Mouse (Mus musculus): ENCODE measurements around the gene Otulin. TPM values are rescaled to one million over a fixed set of nuclear protein-coding genes. Genes with fewer than 3 reads are reported as not detected.

The Otulin gene
- polyA plus RNA-seq, 1 experiment from 2014 or later: 26.2 TPM

DNA sequence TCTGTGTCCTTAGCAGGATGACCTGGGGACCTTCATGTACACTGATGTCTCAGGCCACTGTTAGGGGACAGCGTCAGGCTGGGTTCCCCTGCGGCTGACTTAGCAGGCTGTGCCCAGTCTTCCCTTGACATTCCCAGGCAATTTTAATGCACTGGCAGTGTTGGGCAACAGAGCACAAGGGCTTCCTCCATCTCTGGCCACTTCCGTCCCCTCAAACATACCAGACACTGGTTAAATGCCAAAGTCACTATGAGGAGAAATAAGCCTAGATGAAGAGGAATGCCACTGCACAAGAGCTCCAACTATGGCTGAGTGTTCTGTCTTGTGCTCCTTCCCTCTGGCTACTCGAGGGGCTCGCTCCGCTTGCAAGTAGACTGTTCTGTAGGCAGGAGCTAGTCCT, 42.7 kb upstream of the Otulin start:
- TF ChIP-seq CTCF (IDR thresholded peaks at IDR 0.05): no peak
- TF ChIP-seq EP300 (IDR thresholded peaks at IDR 0.05): 0 out of 2 replicates have a peak, but pooled peaks have one; percentile 17

DNA sequence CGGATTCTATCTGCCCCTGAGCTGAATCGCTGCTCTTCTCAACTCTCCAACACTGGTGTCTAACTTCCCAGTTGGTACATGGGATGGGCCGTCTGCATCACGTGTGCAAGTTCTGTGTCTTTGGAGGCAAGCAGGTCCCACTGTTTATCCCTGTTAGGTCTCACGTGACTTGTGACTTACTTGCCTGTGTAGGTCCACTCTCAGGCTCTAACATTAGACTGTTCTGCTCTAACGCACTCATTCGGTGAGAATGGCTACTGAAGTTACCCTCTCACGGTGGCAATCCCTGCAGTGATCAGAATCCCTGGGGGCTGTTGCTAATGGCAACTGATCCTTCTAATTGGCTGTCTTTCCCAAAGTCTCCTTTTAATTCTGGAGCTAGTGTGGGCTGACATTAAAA, 41.8 kb upstream of the Otulin start:
- TF ChIP-seq EP300 (IDR thresholded peaks at IDR 0.05) (no peak), CTCF (IDR thresholded peaks at IDR 0.05) (no peak)
- 78% methylated on average over 8 of the region's 8 CpGs for WGBS
- no peak for DNase-seq (ENCODE audit: low spot score)

More for the DNA sequence above, 42.7 kb upstream of the Otulin start:
- no peaks in the 10 kb centered on the region for H3K36me3 ChIP-seq (ENCODE audit: insufficient read depth, low read length)
- WGBS: 60% methylated on average over 6 of the region's 6 CpGs
- H3K27ac ChIP-seq (ENCODE audit: low read length): peak overlapping the region; percentile 33
- H3K4me2 ChIP-seq (replicated peaks; ENCODE audit: low read depth, low read length): no peak overlapping the region
- ATAC-seq: peak; percentile 34
- H3K4me3 ChIP-seq (ENCODE audit: low read depth, low read length): no peak overlapping the region
- peak; percentile 73 for DNase-seq (ENCODE audit: low spot score)
- no peaks in the 10 kb centered on the region for H3K9me3 ChIP-seq (ENCODE audit: low read length)
- no peaks in the 10 kb centered on the region for H3K27me3 ChIP-seq (replicated peaks; ENCODE audit: insufficient read depth, low read length)
- H3K4me1 ChIP-seq (ENCODE audit: insufficient read depth, low read depth, low read length): peaks cover 10% of the 10 kb centered on the region; the same call in 1 of the 2 replicates
- no peak overlapping the region for H3K9ac ChIP-seq (replicated peaks; ENCODE audit: low read depth)

DNA sequence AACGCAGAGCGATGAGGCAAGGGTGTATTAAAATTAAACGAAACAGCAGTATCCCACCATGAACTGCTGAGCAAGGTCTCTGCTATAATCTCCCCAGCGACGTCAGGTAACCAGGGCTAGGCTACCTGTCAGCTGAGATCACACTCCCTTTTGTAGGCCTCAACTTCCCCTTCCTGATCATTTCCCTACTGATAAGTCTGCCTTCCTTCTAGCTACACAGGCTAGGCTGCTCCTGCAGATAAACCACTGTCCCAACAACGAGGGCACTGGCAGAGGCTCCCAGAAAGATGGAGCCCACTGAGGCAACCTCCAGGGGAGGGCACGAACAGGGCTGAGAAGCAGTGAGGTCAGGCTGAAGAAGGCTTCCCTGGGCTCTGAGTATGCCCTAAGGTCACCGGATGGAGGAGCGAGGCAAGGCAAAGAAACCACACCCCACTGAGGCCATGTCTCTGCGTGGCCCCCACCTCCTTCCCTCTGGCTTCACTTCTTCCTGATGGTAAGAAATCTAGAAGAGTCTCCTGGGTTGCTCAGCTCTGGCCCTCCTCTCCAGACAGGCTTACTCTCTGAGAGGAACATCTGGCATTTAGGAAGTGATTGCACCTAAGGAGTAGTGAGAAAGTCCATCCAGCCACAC, 41.2 kb upstream of the Otulin start:
- ATAC-seq (no peak), DNase-seq (ENCODE audit: low spot score) (no peak)
- no peak overlapping the region for H3K4me3 ChIP-seq (ENCODE audit: low read depth, low read length)
- no peaks in the 10 kb centered on the region for H3K9me3 ChIP-seq (ENCODE audit: low read length)
- no peak overlapping the region for H3K27ac ChIP-seq (ENCODE audit: low read length)
- no peak for TF ChIP-seq EP300 (IDR thresholded peaks at IDR 0.05)
- 83% methylated on average over 10 of the region's 10 CpGs for WGBS
- peaks cover 10% of the 10 kb centered on the region; the same call in 1 of the 2 replicates for H3K4me1 ChIP-seq (ENCODE audit: insufficient read depth, low read depth, low read length)
- H3K36me3 ChIP-seq (ENCODE audit: insufficient read depth, low read length): no peaks in the 10 kb centered on the region
- no peak overlapping the region for H3K4me2 ChIP-seq (replicated peaks; ENCODE audit: low read depth, low read length)
- H3K27me3 ChIP-seq (replicated peaks; ENCODE audit: insufficient read depth, low read length): no peaks in the 10 kb centered on the region
- H3K9ac ChIP-seq (replicated peaks; ENCODE audit: low read depth): no peak overlapping the region

More for the DNA sequence above, 41.8 kb upstream of the Otulin start:
- no peak for ATAC-seq
- Histone ChIP-seq H3K9me3 (ENCODE audit: low read length) (no peaks in the 10 kb centered on the region), H3K27ac (ENCODE audit: low read length) (no peak overlapping the region), H3K36me3 (ENCODE audit: insufficient read depth, low read length) (no peaks in the 10 kb centered on the region), H3K4me2 (replicated peaks; ENCODE audit: low read depth, low read length) (no peak overlapping the region), H3K27me3 (replicated peaks; ENCODE audit: insufficient read depth, low read length) (no peaks in the 10 kb centered on the region), H3K4me1 (ENCODE audit: insufficient read depth, low read depth, low read length) (peaks cover 10% of the 10 kb centered on the region; the same call in 1 of the 2 replicates), H3K9ac (replicated peaks; ENCODE audit: low read depth) (no peak overlapping the region), H3K4me3 (ENCODE audit: low read depth, low read length) (no peak overlapping the region)

DNA sequence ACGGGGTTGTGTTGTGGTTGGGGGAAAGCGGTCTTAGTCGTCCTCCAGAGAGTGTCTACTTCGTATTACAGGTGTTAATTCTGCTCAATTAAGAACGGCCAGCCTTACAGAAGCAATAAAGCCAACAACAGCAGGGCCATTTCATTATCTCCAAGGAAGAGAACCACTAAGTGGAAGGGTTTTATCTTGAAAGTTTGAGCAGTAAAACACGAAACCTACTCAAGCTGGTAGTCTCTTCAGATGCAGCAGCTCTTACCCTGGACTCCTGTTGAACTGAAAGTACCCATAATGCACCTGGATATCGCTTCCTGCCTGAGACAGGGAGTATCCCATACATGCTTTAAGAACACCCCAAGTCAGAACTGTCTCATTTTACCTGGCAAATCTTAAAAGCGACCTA, 40.2 kb upstream of the Otulin start:
- Histone ChIP-seq H3K9ac (replicated peaks; ENCODE audit: low read depth) (no peak overlapping the region), H3K4me1 (ENCODE audit: insufficient read depth, low read depth, low read length) (peaks cover 10% of the 10 kb centered on the region; the same call in 1 of the 2 replicates), H3K27ac (ENCODE audit: low read length) (no peak overlapping the region), H3K36me3 (ENCODE audit: insufficient read depth, low read length) (no peaks in the 10 kb centered on the region), H3K4me2 (replicated peaks; ENCODE audit: low read depth, low read length) (no peak overlapping the region), H3K27me3 (replicated peaks; ENCODE audit: insufficient read depth, low read length) (no peaks in the 10 kb centered on the region), H3K4me3 (ENCODE audit: low read depth, low read length) (no peak overlapping the region), H3K9me3 (ENCODE audit: low read length) (no peaks in the 10 kb centered on the region)
- no peak for TF ChIP-seq CTCF (IDR thresholded peaks at IDR 0.05)
- no peak for TF ChIP-seq EP300 (IDR thresholded peaks at IDR 0.05)
- ATAC-seq (no peak), DNase-seq (ENCODE audit: low spot score) (no peak)
- 82% methylated on average over 8 of the region's 8 CpGs for WGBS

DNA sequence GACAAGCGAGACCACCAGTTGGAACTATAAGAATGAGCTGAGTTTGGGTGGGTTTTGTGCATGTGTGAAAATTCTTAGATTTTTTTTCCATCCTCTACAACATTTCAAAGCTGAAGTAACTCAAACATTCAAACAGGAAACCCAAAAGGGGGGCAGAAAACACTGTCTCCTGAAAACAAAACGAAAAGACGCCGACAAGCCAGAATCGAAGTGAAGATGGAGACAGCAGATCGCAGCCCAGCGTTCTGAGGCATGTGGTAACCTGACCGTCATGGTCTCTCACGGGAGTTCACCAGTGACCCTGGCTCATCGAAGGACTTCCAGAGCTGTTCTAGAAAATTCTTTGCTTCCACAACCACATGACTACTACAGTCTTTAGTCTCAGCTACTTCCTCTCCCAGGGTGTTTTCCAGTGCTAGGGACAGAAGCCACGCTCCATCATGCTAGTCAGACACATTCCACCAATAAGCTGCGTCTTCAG, 39.5 kb upstream of the Otulin start:
- Histone ChIP-seq H3K36me3 (ENCODE audit: insufficient read depth, low read length) (no peaks in the 10 kb centered on the region), H3K9ac (replicated peaks; ENCODE audit: low read depth) (no peak overlapping the region), H3K27me3 (replicated peaks; ENCODE audit: insufficient read depth, low read length) (no peaks in the 10 kb centered on the region), H3K9me3 (ENCODE audit: low read length) (no peaks in the 10 kb centered on the region), H3K4me2 (replicated peaks; ENCODE audit: low read depth, low read length) (no peak overlapping the region), H3K4me3 (ENCODE audit: low read depth, low read length) (no peak overlapping the region), H3K4me1 (ENCODE audit: insufficient read depth, low read depth, low read length) (peaks cover 7% of the 10 kb centered on the region; the same call in 1 of the 2 replicates), H3K27ac (ENCODE audit: low read length) (no peak overlapping the region; the same call in 1 of the 2 replicates)
- DNase-seq (ENCODE audit: low spot score): no peak
- no peak for ATAC-seq
- TF ChIP-seq CTCF (IDR thresholded peaks at IDR 0.05) (no peak), EP300 (IDR thresholded peaks at IDR 0.05) (no peak)
- WGBS: 77% methylated on average over 12 of the region's 12 CpGs

DNA sequence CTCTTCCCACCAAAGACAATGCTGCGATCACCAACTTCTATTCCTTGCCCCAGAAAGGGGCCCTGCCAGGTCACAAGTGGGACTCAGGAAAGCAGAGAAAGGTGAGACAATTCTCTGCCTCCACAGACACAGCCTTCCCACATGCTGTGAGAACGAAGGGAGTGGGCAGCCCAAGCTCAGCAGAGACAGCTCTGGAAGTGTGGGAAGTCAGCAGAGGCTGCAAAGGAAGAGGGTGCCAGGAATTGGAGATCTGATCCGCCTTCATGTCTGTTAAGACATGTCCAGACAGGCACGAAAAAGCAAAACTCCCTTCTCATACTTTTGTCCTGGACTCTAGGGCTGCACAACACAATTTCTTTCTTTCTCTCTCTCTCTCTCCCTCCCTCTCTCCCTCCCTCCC, 38.8 kb upstream of the Otulin start:
- 75% methylated on average over 4 of the region's 4 CpGs for WGBS
- H3K4me1 ChIP-seq (ENCODE audit: insufficient read depth, low read depth, low read length): 0 out of 2 replicates have a peak, but pooled peaks cover 7% of the 10 kb centered on the region
- ATAC-seq: no peak

More for the DNA sequence above, 38.8 kb upstream of the Otulin start:
- TF ChIP-seq CTCF (IDR thresholded peaks at IDR 0.05) (no peak), EP300 (IDR thresholded peaks at IDR 0.05) (no peak)
- Histone ChIP-seq H3K27ac (ENCODE audit: low read length) (no peak overlapping the region), H3K9me3 (ENCODE audit: low read length) (no peaks in the 10 kb centered on the region), H3K9ac (replicated peaks; ENCODE audit: low read depth) (no peak overlapping the region), H3K27me3 (replicated peaks; ENCODE audit: insufficient read depth, low read length) (no peaks in the 10 kb centered on the region), H3K36me3 (ENCODE audit: insufficient read depth, low read length) (no peaks in the 10 kb centered on the region), H3K4me2 (replicated peaks; ENCODE audit: low read depth, low read length) (no peak overlapping the region), H3K4me3 (ENCODE audit: low read depth, low read length) (no peak overlapping the region)
- DNase-seq (ENCODE audit: low spot score): no peak

Measured in lung, postnatal 0 days (tissue).